Mouse (Mus musculus): ENCODE data around the gene Srcin1.

DNA sequence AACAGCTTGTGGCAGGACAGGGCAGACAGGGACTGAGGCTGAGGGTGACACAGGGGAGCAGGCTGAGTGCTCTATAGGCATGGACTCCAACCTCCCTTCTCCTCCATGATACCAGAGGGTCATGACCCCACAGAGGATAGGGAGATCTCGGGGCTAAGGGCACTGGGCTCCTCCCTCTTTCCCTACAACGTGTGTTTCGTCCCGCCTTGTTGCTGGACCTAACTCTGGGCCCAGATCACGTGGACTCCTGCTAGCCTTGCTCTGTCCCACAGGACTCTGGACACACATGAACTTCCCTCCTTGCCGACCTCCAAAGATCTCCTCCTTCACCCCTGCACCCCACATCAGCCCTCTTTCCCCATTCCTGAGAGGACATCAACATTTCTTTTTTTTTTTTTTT, 20.8 kb downstream of the Srcin1 start:
- no peak for TF ChIP-seq CTCF (IDR thresholded peaks at IDR 0.05; ENCODE audit: control insufficient read depth, insufficient read depth, insufficient replicate concordance, low read depth, low read length)
- TF ChIP-seq POLR2A (IDR thresholded peaks at IDR 0.05; ENCODE audit: control insufficient read depth, low read depth, low read length): no peak

Measured in testis, adult 2 months (tissue).